Mouse (Mus musculus) small intestine, adult 2 months (tissue): ENCODE results near the gene Rad51b.

Experiments used
- CTCF ChIP-seq: fragments of 200-500 bp; IDR thresholded peaks from 2 replicates; pipeline ENCODE4 v1.5.1; 2012; ENCODE audit warnings: low read depth, mild to moderate bottlenecking, control low read depth, inconsistent platforms, low read length, moderate library complexity, mixed read lengths; ENCODE audit not compliant: insufficient replicate concordance, insufficient read length; ENCODE audit errors: extremely low read depth
- POLR2A ChIP-seq: fragments of 200-500 bp; IDR thresholded peaks from 2 replicates; pipeline ENCODE4 v1.6.1; 2012; ENCODE audit warnings: low read depth, mild to moderate bottlenecking, control low read depth, inconsistent platforms, low read length, moderate library complexity

DNA sequence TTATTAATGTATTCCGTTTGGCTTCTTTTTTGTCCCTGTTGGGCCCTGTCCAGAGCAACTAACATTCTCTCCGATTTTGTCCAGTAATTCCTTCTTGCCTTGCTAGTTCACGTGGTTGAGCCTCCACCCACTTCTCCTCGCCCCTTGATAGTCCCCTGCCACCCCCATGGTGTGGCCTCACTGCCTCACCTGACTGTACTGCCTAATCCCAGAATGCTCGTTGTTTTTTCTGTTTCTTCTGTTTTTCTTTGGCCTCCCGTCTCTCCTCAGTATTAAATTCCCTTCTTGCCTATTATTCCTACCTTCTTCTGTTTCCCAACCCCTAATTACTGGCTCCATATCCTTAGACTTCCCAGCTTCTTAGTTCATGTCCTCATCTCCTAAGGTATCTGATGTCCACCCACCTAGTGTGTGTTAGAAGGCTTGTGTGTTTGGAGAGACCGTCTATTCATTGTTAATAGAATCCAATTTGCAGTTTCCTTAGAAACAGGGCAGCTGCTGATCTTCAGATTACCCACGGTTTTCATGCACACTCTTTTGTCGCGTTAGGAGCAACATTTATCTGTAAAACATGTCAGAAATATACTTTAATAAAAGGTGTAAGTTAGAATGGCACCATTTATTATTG lies 233.3 kb downstream of the Rad51b start:
- TF ChIP-seq CTCF = no peak
- no peak for TF ChIP-seq POLR2A
